Mouse (Mus musculus): ENCODE data around the gene Coro2b. TPM values are rescaled to one million over a fixed set of nuclear protein-coding genes. Genes with fewer than 3 reads are reported as not detected.

Gene Coro2b
- polyA plus RNA-seq, 1 experiment: 2.5 TPM

DNA sequence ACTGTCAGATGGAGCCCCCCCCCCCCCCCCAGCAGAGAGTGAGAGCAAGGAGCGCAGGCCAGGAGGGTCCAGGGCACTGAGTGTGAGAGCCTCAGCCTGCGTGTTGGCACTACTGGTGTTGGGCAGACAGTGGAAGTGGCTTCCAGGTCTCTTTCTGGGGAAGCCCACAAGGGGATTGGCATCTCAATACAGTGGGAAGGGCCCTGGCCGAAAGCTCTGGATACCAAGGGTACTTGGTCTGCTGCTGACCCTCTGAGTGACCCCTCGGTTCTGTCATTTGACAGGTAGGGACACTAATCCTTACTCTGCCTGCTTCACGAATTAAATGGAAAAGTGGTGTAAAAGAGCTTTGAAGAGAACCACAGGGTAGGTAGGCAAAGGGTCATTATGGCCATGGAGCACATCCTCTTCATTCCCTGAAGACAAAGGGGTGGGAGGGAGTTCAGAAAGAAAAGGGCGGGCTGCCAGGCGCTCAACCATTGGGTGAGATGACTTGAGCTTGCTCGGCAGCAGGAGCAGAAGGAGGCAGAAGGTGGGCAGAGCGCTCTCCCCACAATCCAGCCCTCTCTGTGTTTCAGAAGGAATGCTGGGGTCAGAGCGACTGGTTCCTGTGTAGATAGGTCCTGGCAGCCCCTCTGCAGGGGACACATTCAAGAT lies 116.5 kb downstream of the Coro2b start:
- WGBS: 76% methylated on average over 10 of the region's 10 CpGs
- no peak for DNase-seq (ENCODE audit: low read depth, low spot score)

DNA sequence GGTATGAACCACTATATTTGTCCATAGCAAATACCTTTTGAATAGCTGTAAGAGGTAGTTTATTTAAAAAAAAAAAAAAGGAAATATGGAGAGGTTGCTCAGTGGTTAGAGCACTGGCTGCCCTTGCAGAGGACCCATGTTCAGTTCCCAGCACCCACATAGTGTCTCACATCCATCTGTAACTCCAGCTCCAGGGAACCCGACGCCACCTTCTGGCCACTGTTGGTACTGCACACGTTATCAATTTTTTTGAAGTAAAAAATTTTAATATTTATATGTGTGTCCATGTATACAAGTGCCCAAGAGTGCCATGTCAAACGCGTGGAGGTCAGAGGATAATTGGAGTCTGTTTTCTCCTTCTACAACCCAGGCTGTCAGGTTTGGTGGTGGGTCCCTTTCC lies 118.1 kb downstream of the Coro2b start:
- no peak for DNase-seq (ENCODE audit: low read depth, low spot score)
- WGBS: 61% methylated on average over 5 of the region's 5 CpGs

DNA sequence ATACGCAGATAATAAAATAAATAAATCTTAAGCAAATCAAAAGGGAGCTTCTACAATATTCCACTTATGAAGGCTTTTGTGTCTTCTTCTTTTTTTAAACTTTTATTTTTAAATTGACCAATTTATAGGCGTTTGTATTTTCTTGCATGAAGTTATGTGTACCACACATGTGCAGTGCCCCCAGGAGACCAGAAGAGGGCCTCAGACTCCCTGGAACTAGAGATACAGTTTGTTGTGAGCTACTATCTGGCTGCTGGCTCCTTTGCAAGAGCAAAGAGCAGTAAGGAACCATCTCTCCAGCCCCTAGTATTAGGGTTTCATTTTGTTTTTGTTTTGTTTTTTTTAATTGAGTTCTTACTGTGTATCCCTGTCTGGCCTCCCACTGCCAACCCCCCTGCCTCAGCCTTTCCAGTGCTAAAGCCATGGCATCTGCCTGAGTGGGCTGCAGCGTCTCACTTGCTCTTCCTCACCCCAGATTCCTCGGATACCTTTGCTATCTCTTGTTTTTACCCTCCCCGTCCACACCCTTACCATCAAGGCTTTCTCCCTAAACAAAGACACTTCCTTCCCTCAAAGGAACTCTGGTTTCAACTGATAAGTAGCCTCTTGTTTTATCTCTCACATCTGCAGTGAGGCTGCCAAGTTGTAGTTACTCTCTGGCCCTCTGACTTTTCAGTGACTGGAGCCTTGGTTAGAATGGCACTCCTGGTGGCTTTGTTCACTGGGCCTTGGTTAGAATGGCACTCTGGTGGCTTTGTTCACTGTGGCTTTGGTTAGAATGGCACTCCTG lies 129.3 kb downstream of the Coro2b start:
- 71% methylated on average over 5 of the region's 5 CpGs for WGBS
- no peak for DNase-seq (ENCODE audit: low read depth, low spot score)

DNA sequence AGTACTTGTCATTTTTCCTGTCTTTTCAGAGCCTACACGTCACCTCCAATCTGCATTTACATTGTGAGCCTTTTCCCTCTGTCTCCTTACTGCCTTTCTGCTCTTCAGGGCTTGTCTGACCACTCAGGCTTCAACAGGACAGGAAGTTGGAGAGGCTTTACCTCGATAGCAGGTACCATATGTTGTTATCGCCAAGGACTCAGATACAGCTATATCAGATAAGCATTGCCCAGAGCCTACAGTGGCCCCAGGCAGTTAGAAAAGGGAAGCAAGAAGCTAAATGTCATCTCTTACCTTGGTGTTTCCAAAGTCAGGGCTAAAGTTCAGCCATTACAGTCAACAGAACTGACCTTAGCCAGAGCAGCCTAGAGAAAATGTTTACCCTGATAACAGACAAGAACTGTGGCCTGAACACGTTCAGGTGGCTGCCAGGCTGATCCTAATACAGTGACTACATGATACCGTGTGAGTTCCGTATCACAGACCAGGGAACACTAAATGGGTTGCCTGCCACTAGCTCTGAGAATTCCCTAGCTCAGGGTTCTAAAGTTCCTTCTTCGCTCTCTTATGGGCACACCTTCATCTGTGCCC lies 130.3 kb downstream of the Coro2b start:
- DNase-seq (ENCODE audit: low read depth, low spot score): no peak
- 65% methylated on average over 7 of the region's 7 CpGs for WGBS

DNA sequence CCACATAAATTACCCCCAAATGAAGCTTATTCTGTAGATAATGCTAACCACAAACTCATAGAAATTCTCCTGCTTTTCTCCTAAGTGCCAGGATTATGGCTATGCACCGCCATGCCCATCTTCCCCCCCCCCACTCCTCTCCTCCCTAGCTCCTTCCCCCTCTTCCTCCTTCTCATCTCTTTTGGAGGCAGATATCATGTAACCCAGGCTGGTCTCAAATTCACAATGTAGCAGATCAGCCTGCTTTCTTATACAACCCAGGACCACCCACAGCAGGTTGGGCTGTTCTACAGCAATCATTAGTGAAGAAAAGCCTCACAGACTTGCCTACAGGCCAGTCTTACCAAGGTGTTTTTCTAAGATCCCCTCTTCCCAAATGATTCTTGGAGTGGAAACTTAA lies 135.3 kb downstream of the Coro2b start:
- DNase-seq (ENCODE audit: low read depth, low spot score): no peak
- WGBS: 71% methylated on average over 1 of the region's 1 CpGs

DNA sequence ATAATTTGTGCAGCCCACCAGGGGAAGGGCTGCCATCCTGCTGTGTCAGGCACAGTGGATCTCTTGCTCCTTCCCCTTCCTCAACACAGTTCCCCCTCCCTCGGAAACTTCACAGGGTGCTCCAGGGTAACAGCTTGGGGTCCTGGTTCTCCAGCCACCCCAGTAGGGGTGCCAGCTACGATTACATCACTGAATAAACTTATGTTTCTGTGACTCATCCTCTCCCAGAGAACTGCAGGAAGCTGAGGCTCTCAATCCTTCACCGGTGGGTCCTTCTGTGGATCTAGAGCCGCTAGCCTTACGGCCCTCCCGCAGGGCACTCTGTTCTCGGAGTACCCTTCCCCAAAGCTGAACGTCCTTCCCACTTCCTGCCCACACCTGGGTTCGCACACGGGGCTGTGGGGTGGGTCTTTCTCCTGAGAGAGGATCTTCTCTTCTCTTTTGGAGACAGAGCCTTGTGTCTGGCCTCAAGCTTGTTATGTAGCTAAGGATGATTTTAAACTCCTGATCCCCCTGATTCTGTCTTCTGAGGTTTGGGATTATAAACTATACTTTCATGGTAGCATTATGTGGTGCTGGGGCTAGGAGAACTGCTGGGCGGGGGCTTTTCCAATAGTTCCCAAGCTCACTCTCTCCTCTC lies 136.2 kb downstream of the Coro2b start:
- DNase-seq (ENCODE audit: low read depth, low spot score): no peak
- 55% methylated on average over 11 of the region's 11 CpGs for whole genome bisulfite sequencing

DNA sequence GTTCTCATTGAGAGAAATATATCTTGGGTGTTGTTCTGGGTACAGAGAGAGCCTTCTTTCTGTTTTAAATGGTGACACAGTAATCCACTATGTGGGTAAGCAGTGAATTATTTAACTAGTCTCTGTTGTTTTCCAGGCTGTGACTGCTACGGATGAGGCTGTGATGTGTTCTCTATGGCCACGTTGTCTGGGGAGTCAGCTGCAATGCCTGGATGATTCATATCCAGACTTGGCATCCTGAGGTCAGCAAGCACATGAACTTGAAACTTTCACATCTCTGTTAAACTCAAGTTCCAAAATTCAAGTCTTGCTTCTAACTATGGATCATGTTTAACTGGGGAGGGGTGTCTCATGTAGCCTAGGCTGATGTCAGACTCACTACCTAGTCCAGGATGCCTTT lies 142.7 kb downstream of the Coro2b start:
- WGBS: 50% methylated on average over 2 of the region's 2 CpGs

DNA sequence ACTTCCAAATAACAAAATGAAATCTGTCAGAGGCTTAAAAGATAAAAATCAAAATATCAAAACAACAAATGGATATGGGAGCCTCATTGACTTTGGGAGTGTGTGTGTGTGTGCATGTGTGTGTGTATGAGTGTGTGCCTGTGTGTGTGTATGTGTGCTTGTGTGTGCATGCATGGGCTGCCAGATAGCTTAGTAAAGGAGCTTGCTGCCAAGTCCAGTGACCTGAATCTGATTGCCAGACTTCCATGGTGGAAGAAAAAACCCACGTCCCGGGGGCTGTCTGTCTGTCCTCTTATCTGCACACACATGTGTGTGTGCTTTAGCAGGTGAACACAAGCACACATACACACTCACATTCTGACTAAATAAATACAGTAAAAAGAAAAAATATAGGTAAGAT lies 143.3 kb downstream of the Coro2b start:
- WGBS: 51% methylated on average over 2 of the region's 2 CpGs
- no peak for DNase-seq (ENCODE audit: low read depth, low spot score)

More for the DNA sequence above, 142.7 kb downstream of the Coro2b start:
- no peak for DNase-seq (ENCODE audit: low read depth, low spot score)

DNA sequence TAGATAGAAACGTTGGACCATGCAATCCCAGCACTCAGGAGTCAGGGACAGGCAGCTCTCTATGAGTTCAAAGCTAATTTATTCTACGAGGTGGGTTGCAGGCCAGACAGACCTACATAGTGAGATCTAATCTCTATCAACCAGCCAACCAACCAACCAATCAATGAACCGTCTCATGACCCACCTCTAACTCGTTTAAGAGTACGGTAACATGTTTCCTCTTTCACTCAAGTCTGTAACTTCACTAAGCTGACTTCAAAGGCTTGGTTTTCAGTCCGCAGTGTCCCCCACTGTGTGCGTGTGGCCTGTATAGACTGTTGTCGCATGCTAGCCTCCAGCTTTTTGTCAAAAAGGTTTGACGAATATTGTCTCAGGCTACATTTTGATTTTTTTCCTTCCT lies 147.1 kb downstream of the Coro2b start:
- DNase-seq (ENCODE audit: low read depth, low spot score): no peak
- 71% methylated on average over 9 of the region's 9 CpGs for WGBS

- no peak for DNase-seq (ENCODE audit: low read depth, low spot score)
- WGBS: 78% methylated on average over 4 of the region's 4 CpGs
Observed at GRCm38 (mm10) chr9:62385727-62386518, 150.9 kb downstream of the Coro2b start.

- no peak for DNase-seq (ENCODE audit: low read depth, low spot score)
- 76% methylated on average over 6 of the region's 6 CpGs for WGBS
Observed at GRCm38 (mm10) chr9:62385062-62385461, 151.8 kb downstream of the Coro2b start.

- DNase-seq (ENCODE audit: low read depth, low spot score): no peak
- 76% methylated on average over 10 of the region's 10 CpGs for WGBS
Observed at GRCm38 (mm10) chr9:62382519-62383084, 154.2 kb downstream of the Coro2b start.

GRCm38 (mm10) chr9:62381402-62381913 lies 155.4 kb downstream of the Coro2b start:
- no peak for DNase-seq (ENCODE audit: low read depth, low spot score)
- 45% methylated on average over 8 of the region's 8 CpGs for WGBS

GRCm38 (mm10) chr9:62380351-62380750 lies 156.5 kb downstream of the Coro2b start:
- no peak for DNase-seq (ENCODE audit: low read depth, low spot score)
- WGBS: 47% methylated on average over 5 of the region's 5 CpGs

GRCm38 (mm10) chr9:62377897-62378296 lies 158.9 kb downstream of the Coro2b start:
- DNase-seq (ENCODE audit: low read depth, low spot score): no peak
- 91% methylated on average over 10 of the region's 10 CpGs for WGBS

- 40% methylated on average over 3 of the region's 3 CpGs for WGBS
- DNase-seq (ENCODE audit: low read depth, low spot score): no peak
Observed at GRCm38 (mm10) chr9:62374276-62374675, 162.6 kb downstream of the Coro2b start.

DNA sequence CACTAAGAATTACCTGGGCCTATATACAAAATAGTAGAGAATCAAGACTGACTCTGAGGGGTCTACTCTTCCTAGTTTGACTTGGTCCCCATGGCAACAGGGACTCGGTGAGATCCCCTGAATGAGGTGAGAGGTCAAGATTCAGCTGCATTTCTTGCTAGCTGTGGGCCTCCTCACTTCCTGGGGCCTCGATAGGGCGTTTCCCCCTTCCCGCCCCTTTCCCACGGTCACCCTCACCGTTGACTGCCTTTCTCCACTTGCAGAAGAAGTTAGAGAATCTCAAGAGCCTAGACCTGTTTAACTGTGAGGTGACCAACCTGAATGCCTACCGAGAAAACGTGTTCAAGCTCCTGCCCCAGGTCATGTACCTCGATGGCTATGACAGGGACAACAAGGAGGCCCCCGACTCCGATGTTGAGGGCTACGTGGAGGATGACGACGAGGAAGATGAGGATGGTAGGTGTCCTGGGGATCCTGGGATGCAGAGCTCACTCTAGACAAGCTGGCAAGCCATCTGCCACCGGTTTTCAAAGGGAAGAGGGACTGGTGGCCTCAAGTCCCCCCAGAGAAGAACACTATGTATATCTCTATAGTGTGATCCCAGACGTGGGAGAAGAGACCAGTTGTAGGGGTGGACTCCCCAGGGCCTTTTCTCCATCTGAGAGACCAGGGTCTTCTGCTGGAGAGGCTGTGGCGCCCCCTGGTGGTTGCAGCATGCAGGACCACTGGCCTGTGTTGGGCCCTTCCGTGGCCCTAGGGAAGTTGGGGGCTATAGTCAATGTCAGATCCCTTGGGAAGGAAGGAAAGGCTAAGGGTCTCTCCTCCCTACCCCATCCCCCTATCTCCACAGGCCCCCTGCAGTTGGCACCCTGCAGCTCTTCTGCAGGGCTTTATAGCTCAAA lies 163.4 kb downstream of the Coro2b start:
- no peak for DNase-seq (ENCODE audit: low read depth, low spot score)
- WGBS: 47% methylated on average over 18 of the region's 18 CpGs

DNA sequence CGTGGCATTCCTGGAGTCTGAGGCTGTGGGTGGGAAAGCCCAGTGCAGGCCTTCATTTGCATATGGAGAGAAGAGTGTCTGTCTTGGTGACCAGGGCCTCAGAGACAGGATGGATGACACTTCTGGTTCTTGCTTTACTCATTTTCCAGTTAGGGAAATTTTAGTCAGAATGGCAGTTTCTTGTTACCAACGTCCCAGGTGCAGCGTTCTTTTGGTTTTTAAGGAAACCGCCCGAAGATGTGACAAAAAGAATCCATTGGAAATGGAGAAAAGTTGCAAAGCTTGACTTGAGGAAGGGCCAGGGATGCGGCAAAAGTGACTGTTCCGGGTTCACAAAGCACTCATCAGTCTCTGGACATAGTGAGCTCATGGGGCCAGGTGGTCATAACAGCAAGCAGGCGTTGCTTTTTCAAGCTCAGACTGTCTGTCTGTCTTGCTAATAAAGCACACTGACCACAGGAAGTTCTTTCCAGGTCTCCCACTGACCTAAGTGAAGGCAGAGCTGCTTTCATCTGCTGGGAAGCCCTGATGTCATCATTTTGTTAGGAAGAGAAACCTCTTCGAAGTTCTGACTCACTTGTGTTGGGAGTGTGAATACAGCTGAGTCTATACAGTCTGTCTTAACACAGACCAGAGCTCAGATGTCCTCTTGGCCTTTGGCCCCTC lies 164.2 kb downstream of the Coro2b start:
- DNase-seq (ENCODE audit: low read depth, low spot score): no peak
- WGBS: 77% methylated on average over 9 of the region's 9 CpGs

All from large intestine, adult 2 months (tissue).